Mouse (Mus musculus) liver, adult 2 months (tissue): ENCODE measurements around the gene Ripor2.

ENCODE experiments used
- CTCF ChIP-seq: fragments of 200-500 bp; IDR thresholded peaks from 2 replicates; pipeline ENCODE4 v1.5.1; 2011; ENCODE audit warnings: low read depth, low read length, control low read depth
- POLR2A ChIP-seq: fragments of 200-500 bp; IDR thresholded peaks from 2 replicates; pipeline ENCODE4 v1.6.1; 2011; ENCODE audit warnings: low read length, control low read depth; ENCODE audit not compliant: insufficient read depth; ENCODE audit errors: extremely low read depth

DNA sequence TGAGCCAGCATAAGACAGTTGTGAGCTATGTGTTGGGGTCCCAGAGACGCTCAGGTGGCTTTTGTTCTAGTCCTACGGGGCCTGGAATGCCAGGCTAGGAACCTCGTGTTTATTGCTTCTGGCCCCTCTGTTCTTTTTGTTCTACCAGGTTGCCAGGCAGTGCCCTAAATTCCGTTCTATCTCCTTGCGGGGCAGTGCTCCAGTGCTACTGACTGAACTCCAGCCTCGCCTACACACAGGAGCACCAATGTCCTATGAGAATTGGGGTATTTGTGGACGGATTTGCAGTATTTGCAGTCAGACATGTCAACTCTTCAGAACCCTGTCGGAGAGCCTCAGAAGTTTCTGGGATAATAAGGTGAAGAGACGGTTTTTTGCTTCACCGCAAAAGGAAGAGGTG is 159.0 kb downstream of the Ripor2 start, which contains the start of gene Armh2:
- TF ChIP-seq POLR2A (no peak), CTCF (no peak)
